Mouse (Mus musculus) liver, embryonic 14.5 days (tissue): Measurements from ENCODE around the gene Ruvbl2.
"Not testable (repeated sequence)": the region's sequence is repeated elsewhere in the genome, so short reads cannot be mapped to it uniquely, and the experiment has no call there.

ENCODE experiments used
- CTCF ChIP-seq: IDR thresholded peaks from 2 replicates; pipeline ENCODE4 v1.5.1; 2016; ENCODE audit warnings: antibody characterized with exemption, low read depth, control low read depth
- EP300 ChIP-seq: IDR thresholded peaks from 2 replicates; pipeline ENCODE4 v1.6.1; 2016; ENCODE audit warnings: antibody characterized with exemption, low read depth

DNA sequence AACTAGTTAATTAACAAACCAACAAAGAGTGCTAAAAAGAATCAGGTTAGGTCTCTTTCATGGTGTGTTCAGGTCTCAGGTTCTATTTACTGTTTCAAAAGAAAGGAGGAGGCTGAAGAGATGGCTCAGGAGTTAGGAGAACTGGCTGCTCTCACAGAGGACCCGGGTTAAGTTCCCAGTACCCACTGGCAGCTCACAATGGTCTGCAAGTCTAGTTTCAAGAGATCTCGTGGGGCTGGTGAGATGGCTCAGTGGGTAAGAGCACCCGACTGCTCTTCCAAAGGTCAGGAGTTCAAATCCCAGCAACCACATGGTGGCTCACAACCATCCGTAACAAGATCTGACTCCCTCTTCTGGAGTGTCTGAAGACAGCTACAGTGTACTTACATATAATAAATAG lies 42.4 kb upstream of the Ruvbl2 start:
- TF ChIP-seq CTCF, EP300: not testable (repeated sequence)
